8 mouse cellular contexts compared by ENCODE assay signal in genomic region chr6:54391765-54392164, GRCm38 (mm10). TPM values are rescaled to one million over a fixed set of nuclear protein-coding genes. Genes with fewer than 3 reads are reported as not detected.
DNase-seq lines count a peak whose midpoint lies in the region.

No protein-coding gene starts in this region.

- intact Hi-C loops in left cerebral cortex, postnatal 25 days (cut with DNase I) = loop anchor here (1.0 to 2.0 kb wide), 3 partner anchors 37 to 116 kb away; partner anchors contain the start of gene Wipf3
- intact Hi-C loops in left cerebral cortex, postnatal 36 days (cut with DNase I) = loop anchor here (1.0 to 5.0 kb wide), 2 partner anchors 86 to 116 kb away; no protein-coding TSS in a partner anchor
- intact Hi-C loops in gastrocnemius, postnatal 14 days (cut with DNase I; ENCODE audit: low total_unique reads) = loop anchor here (2.0 kb wide), 1 partner anchor 117 kb away; no protein-coding TSS in a partner anchor

- peak; percentile 44 to 79 for DNase-seq in adrenal gland, adult (ENCODE audit: inconsistent age in 2 of 2, low spot score in 1 of 2)
- DNase-seq in adrenal gland, adult 2 months = no peak
- DNase-seq in left cerebral cortex, postnatal 25 days (ENCODE audit: low spot score in 2 of 2) = peak; percentile 43 to 61
- no peak for DNase-seq in left cerebral cortex, postnatal 36 days (ENCODE audit: low spot score in 2 of 2)
- DNase-seq in cerebellum, adult 11 months = peak; percentile 55
- DNase-seq in gastrocnemius, postnatal 14 days = peak; percentile 51
- DNase-seq in mesoderm, embryonic 11.5 days (ENCODE audit: low read depth, low spot score) = peak; percentile 61
- DNase-seq in yolk sac, embryonic 10.5 days (ENCODE audit: low spot score) = no peak

RNA-seq across cellular contexts. Expression of gene Wipf3, which starts 37.6 kb away (rescaled TPM):
- total RNA-seq in adrenal gland, adult 2 months (2021) = 1 to 10 TPM; 1.3 to 2.0 TPM
- 0.65 and 0.69 TPM in 2 replicates for polyA plus RNA-seq in adrenal gland, adult 2 months (2012; rRNA removed)
- 10 to 100 TPM; 72.4 to 84.9 TPM for total RNA-seq in left cerebral cortex, postnatal 25 days (2021)
- total RNA-seq in left cerebral cortex, postnatal 36 days (2021) = 100 to 1,000 TPM in 1 of 2 experiments, 10 to 100 TPM in 1; 72.1 to 106 TPM
- 10 to 100 TPM in 1 of 2 experiments, 1 to 10 TPM in 1; 9.6 to 11.7 TPM for total RNA-seq in gastrocnemius, postnatal 14 days (2021)

Comparison
In these comparisons a context has a peak if more than half of its experiments do, and no peak if none do; other contexts are left out.
1. DNase-seq: peak in adrenal gland, adult (2 of 2), left cerebral cortex, postnatal 25 days (2 of 2), cerebellum, adult 11 months (single experiment), gastrocnemius, postnatal 14 days (single experiment) and mesoderm, embryonic 11.5 days (single experiment); none in adrenal gland, adult 2 months (single experiment), left cerebral cortex, postnatal 36 days (0 of 2) and yolk sac, embryonic 10.5 days (single experiment).
2. RNA of gene Wipf3, which starts 37.6 kb away (total RNA-seq): 72.1 to 106 TPM in left cerebral cortex, postnatal 36 days and 72.4 to 84.9 TPM in left cerebral cortex, postnatal 25 days; 9.6 to 11.7 TPM in gastrocnemius, postnatal 14 days and 1.3 to 2.0 TPM in adrenal gland, adult 2 months; every median in the first group is over 4 times any median in the second.